Mouse (Mus musculus) liver, embryonic 16.5 days (tissue): ENCODE measurements at regions not wholly inside any gene's neighbourhood (a gene's known extent, or its start where the extent isn't known, plus 50 kb on each side); places are given as distances from the start of the nearest gene placed in this dataset.

Source experiments
- ATAC-seq: fragments of 200-750 bp; cut with Nextera tagmentation; 2 replicates; pipeline ENCODE4 v1.8.0; 2017; ENCODE audit warnings: low read depth, mild to moderate bottlenecking, moderate number of reproducible peaks, moderate library complexity
- H3K27ac ChIP-seq: fragments of 300-500 bp; sonication (generic); 2 replicates; pipeline ENCODE4 v1.5.1; 2014; ENCODE audit warnings: mild to moderate bottlenecking, low read length
- H3K27me3 ChIP-seq: fragments of 300-500 bp; sonication (generic); 2 replicates; pipeline ENCODE4 v1.6.1; 2014; ENCODE audit warnings: low read depth, low read length, mixed read lengths; ENCODE audit not compliant: control insufficient read depth, insufficient read depth
- H3K36me3 ChIP-seq: fragments of 300-500 bp; sonication (generic); 2 replicates; pipeline ENCODE4 v1.6.1; 2014; ENCODE audit warnings: mild to moderate bottlenecking; ENCODE audit not compliant: control insufficient read depth, insufficient read depth
- H3K4me1 ChIP-seq: fragments of 300-500 bp; sonication (generic); 2 replicates; pipeline ENCODE4 v1.6.1; 2014; ENCODE audit warnings: low read depth, low read length, mixed read lengths; ENCODE audit not compliant: control insufficient read depth
- H3K4me2 ChIP-seq: fragments of 300-500 bp; sonication (generic); 2 replicates; pipeline ENCODE4 v1.6.1; 2014; ENCODE audit warnings: low read depth, low read length, mixed read lengths
- H3K4me3 ChIP-seq: fragments of 300-500 bp; sonication (generic); 2 replicates; pipeline ENCODE4 v1.5.1; 2014; ENCODE audit warnings: low read depth, mild to moderate bottlenecking, low read length
- H3K9ac ChIP-seq: fragments of 300-500 bp; sonication (generic); 2 replicates; pipeline ENCODE4 v1.6.1; 2014; ENCODE audit warnings: low read depth, low read length
- H3K9me3 ChIP-seq: fragments of 300-500 bp; sonication (generic); replicated peaks from 2 replicates; pipeline ENCODE4 v1.6.1; 2016; ENCODE audit warnings: low read length; ENCODE audit not compliant: control insufficient read depth
- WGBS: fragments of 180-500 bp; shearing (Covaris S2); extraction: QIAGEN DNeasy Blood & Tissue Kit; methylation state at CpG from one replicate; pipeline ENCODE4 v1.1.7; 2014; ENCODE audit not compliant: insufficient replicate concordance; 5-methylcytosine and 5-hydroxymethylcytosine counted together

DNA sequence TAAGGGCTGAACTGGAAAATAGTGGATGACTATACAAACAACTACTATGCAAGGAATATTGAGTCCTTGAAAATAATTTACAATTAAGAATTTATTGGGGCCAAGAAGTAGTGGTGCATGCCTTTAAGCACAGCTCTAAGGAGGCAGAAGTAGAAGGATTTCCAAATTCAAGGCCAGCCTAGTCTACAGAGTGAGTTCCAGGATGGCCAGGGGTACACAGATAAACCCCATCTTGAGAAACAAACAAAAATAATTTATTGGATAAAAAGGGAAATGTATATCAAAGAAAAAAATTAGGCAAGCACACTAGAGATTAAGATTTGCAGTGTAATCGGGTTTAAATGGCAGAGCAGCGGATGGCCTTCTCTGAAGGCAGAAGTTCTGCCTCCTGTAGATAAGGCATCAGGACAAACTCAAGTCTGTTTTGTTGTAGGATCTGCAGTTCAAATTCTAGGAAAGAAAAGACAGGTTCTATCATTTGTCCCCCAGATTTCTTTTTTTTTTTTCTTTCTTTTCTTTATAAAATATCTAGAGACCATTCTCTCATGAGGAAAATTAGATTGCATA lies 110.7 kb upstream of the Man2a1 start:
- Histone ChIP-seq H3K9me3 (no peaks in the 10 kb centered on the region), H3K27ac (no peak overlapping the region), H3K4me3 (no peak overlapping the region), H3K9ac (no peak overlapping the region), H3K4me2 (no peak overlapping the region), H3K27me3 (no peaks in the 10 kb centered on the region), H3K36me3 (no peaks in the 10 kb centered on the region), H3K4me1 (no peaks in the 10 kb centered on the region)
- ATAC-seq: no peak
- 28% methylated on average over 2 of the region's 2 CpGs for WGBS

DNA sequence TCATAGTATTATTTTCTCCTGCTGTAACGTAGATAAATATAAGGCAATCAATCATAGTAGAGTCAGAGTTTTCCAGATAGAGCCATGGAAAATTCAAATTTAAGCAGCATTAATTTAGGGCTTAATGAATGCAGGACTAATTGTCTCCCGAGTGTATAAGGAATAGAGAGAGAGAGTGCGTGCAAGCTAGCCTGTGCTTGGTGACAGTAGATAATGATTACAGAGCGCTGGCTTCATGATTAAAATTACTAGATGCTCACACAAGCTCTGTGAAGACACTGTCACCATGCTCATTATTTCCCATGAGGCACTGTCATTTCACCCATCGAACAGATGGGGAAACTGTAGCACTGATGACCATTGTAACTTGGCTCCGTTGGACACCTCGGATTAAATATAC lies 109.9 kb upstream of the Man2a1 start:
- no peak overlapping the region for H3K27ac ChIP-seq
- WGBS: 69% methylated on average over 7 of the region's 7 CpGs
- ATAC-seq: no peak

DNA sequence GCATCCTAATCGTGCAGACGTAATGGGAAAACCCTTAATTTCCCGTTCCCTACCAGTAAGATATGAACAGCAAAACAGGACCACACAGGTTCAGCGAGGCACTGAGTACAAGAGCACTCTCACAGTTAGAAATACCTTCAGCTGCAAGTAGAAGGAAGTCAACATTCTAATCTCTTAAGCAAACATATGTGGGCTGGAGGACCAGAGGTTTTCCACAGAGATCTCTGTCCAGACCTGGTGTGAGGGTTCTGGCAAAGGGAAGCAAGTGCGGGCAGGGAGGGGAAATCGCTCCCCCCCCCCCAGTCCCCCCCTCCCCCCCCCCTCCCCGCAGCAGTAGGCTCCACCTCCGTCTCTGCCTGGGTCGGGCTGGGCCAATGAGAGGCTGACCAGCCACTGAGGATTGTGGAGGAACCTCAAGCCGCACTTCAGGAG lies 108.6 kb upstream of the Man2a1 start:
- H3K9ac ChIP-seq: no peak overlapping the region
- peak overlapping the region; percentile 40 for H3K4me2 ChIP-seq
- H3K4me3 ChIP-seq: no peak overlapping the region
- H3K27ac ChIP-seq: no peak overlapping the region
- H3K27me3 ChIP-seq: no peaks in the 10 kb centered on the region
- WGBS: 30% methylated on average over 8 of the region's 10 CpGs
- H3K9me3 ChIP-seq: no peaks in the 10 kb centered on the region
- H3K4me1 ChIP-seq: no peaks in the 10 kb centered on the region
- H3K36me3 ChIP-seq: no peaks in the 10 kb centered on the region
- peak; percentile 60 for ATAC-seq

More for the DNA sequence above, 109.9 kb upstream of the Man2a1 start:
- Histone ChIP-seq H3K4me3 (no peak overlapping the region), H3K4me1 (no peaks in the 10 kb centered on the region), H3K36me3 (no peaks in the 10 kb centered on the region), H3K9ac (no peak overlapping the region), H3K27me3 (no peaks in the 10 kb centered on the region), H3K9me3 (no peaks in the 10 kb centered on the region), H3K4me2 (no peak overlapping the region)

DNA sequence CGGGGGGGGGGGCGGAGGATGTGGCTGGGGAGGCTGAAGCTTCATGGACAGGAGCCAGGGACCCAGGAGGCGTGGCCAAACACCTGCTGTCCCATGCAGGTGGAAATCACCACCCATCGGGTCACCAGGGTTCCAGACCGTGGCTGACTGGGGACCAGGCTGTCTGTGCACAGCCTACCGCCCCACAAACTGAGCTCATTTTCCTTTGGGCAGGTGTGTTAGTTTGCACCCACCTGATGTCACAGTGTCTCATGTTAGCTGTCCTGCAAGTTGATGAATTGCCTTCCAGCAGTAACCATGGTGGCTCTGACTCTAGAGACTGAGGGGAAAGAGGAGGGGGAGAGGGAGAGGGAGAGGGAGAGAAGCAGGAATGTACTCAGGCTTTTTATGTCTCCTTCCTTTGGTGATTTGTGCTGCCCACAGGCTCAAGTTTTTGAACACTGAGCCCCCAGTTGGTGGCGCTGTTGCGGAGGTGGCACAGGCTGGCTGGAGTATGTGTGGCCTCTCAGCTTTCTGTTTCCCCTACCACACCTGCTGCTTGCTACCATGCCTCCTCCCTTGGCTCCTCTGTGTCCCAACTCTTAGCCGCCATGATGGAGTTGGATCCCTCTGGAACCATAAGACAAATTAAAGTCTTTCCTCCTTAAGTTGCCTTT lies 107.8 kb upstream of the Man2a1 start:
- ATAC-seq: no peak
- Histone ChIP-seq H3K36me3 (no peaks in the 10 kb centered on the region), H3K4me3 (no peak overlapping the region), H3K27me3 (no peaks in the 10 kb centered on the region), H3K4me2 (no peak overlapping the region), H3K27ac (no peak overlapping the region), H3K4me1 (no peaks in the 10 kb centered on the region), H3K9me3 (no peaks in the 10 kb centered on the region), H3K9ac (no peak overlapping the region)
- 47% methylated on average over 7 of the region's 9 CpGs for WGBS

DNA sequence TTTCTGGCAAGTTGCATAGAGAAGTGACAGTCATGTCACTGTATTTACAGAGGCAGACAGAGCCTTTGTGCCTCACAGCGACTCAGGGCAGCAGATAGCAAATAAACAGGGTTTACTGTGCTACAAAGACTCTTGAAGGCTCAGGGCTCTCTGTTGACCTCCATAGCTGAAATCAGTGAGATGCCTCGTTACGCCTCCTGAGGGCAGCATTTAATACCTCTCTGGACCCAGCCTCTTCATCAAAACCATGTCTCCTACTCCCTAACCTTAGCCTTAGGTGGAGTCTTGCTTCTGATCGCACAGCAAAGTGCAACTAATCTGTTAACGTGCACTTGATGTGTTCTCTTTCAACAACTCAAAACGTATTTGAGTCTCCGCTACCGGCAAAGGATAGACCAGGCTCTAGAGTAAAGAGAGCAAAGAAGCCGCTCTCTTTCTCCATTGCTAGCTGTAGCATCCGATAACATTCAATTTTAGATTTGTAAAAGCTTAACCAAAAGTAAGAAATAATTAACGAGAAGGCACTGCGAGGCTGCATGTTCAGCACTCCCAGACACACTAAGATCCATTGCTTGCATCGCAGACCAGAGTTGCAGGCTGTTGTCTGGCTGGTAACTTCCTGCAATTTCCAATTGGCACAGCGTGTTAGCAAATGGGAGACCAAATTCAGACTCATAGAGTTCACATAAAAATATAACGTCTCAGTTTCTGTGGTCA lies 101.1 kb upstream of the Man2a1 start:
- Histone ChIP-seq H3K4me2 (no peak overlapping the region), H3K27me3 (no peaks in the 10 kb centered on the region), H3K4me3 (no peak overlapping the region), H3K36me3 (no peaks in the 10 kb centered on the region), H3K9me3 (no peaks in the 10 kb centered on the region), H3K27ac (no peak overlapping the region), H3K4me1 (no peaks in the 10 kb centered on the region), H3K9ac (no peak overlapping the region)
- 51% methylated on average over 15 of the region's 15 CpGs for WGBS
- ATAC-seq: no peak

DNA sequence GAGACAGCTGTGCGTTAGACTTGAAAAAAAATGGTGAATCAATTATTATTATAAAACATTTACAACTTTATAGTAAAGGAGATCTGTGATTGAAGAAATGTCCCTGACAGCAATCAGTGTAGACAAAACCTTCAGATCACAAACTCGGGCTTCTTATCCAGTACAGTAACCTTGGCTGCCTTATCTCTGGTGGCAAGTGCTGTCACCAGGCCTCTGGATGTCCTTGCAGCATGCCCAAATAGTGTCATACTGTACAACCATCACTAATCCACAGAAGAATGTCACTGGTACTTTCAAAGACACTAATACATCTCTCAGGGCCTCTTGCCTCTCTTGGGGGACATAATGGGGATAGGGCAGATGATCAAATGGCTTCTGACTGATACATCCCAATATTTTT lies 98.2 kb upstream of the Man2a1 start:
- Histone ChIP-seq H3K36me3 (no peaks in the 10 kb centered on the region), H3K27me3 (no peaks in the 10 kb centered on the region), H3K4me2 (no peak overlapping the region), H3K27ac (no peak overlapping the region), H3K4me1 (no peaks in the 10 kb centered on the region), H3K9me3 (no peaks in the 10 kb centered on the region), H3K9ac (no peak overlapping the region), H3K4me3 (no peak overlapping the region)
- 48% methylated on average over 2 of the region's 2 CpGs for WGBS
- ATAC-seq: no peak

- Histone ChIP-seq H3K4me1 (no peaks in the 10 kb centered on the region), H3K27me3 (no peaks in the 10 kb centered on the region), H3K9me3 (no peaks in the 10 kb centered on the region), H3K9ac (no peak overlapping the region), H3K36me3 (no peaks in the 10 kb centered on the region), H3K4me3 (no peak overlapping the region), H3K4me2 (no peak overlapping the region), H3K27ac (no peak overlapping the region)
- 58% methylated on average over 2 of the region's 2 CpGs for WGBS
- no peak for ATAC-seq
Measured at GRCm38 (mm10) chr17:64505956-64506355, 94.6 kb upstream of the Man2a1 start.

GRCm38 (mm10) chr17:64511139-64511779 lies 89.3 kb upstream of the Man2a1 start:
- 61% methylated on average over 3 of the region's 3 CpGs for WGBS
- Histone ChIP-seq H3K36me3 (no peaks in the 10 kb centered on the region), H3K9ac (no peak overlapping the region), H3K4me1 (no peaks in the 10 kb centered on the region), H3K4me3 (no peak overlapping the region), H3K27me3 (no peaks in the 10 kb centered on the region), H3K27ac (no peak overlapping the region), H3K9me3 (no peaks in the 10 kb centered on the region), H3K4me2 (no peak overlapping the region)
- no peak for ATAC-seq

GRCm38 (mm10) chr17:64522213-64522612 lies 78.3 kb upstream of the Man2a1 start:
- no peaks in the 10 kb centered on the region for H3K9me3 ChIP-seq
- no peak for ATAC-seq
- H3K4me3 ChIP-seq: no peak overlapping the region
- no peak overlapping the region for H3K4me2 ChIP-seq
- 46% methylated on average over 8 of the region's 8 CpGs for WGBS
- H3K4me1 ChIP-seq: no peaks in the 10 kb centered on the region
- H3K9ac ChIP-seq: no peak overlapping the region
- no peaks in the 10 kb centered on the region for H3K36me3 ChIP-seq
- H3K27ac ChIP-seq: no peak overlapping the region
- no peaks in the 10 kb centered on the region for H3K27me3 ChIP-seq
